Mouse (Mus musculus) midbrain, postnatal 0 days (tissue): Measurements from ENCODE around the gene Iqsec2. TPM values are rescaled to one million over a fixed set of nuclear protein-coding genes. Genes with fewer than 3 reads are reported as not detected.

Experiments
- ATAC-seq: fragments of 200-750 bp; cut with Nextera tagmentation; 2 replicates; pipeline ENCODE4 v1.8.0; 2017; ENCODE audit warnings: moderate number of reproducible peaks, mild to moderate bottlenecking, moderate TSS enrichment, moderate library complexity; ENCODE audit not compliant: low FRiP score
- DNase-seq: peaks from one replicate; pipeline ENCODE4 v3.0.0-alpha.2; 2015; ENCODE audit warnings: low spot score
- H3K27ac ChIP-seq: fragments of 300-500 bp; sonication (generic); 2 replicates; pipeline ENCODE4 v1.5.1; 2014; ENCODE audit warnings: low read depth, mild to moderate bottlenecking, low read length, mixed read lengths
- H3K27me3 ChIP-seq: fragments of 300-500 bp; sonication (generic); 2 replicates; pipeline ENCODE4 v1.6.1; 2014; ENCODE audit warnings: low read length, control low read depth, mixed read lengths; ENCODE audit not compliant: insufficient read depth
- H3K36me3 ChIP-seq: fragments of 300-500 bp; sonication (generic); 2 replicates; pipeline ENCODE4 v1.6.1; 2014; ENCODE audit warnings: low read length, control low read depth, mixed read lengths; ENCODE audit not compliant: insufficient read depth
- H3K4me1 ChIP-seq: fragments of 300-500 bp; sonication (generic); 2 replicates; pipeline ENCODE4 v1.6.1; 2014; ENCODE audit warnings: mild to moderate bottlenecking, control low read depth, antibody characterized with exemption, low read length, mixed read lengths; ENCODE audit not compliant: insufficient read depth
- H3K4me2 ChIP-seq: fragments of 300-500 bp; sonication (generic); 2 replicates; pipeline ENCODE4 v1.6.1; 2014; ENCODE audit warnings: low read depth, mild to moderate bottlenecking, low read length, mixed read lengths; ENCODE audit not compliant: poor library complexity, severe bottlenecking
- H3K4me3 ChIP-seq: fragments of 300-500 bp; sonication (generic); 2 replicates; pipeline ENCODE4 v1.5.1; 2014; ENCODE audit warnings: low read depth, mild to moderate bottlenecking, low read length, moderate library complexity
- H3K9ac ChIP-seq: fragments of 300-500 bp; sonication (generic); replicated peaks from 2 replicates; pipeline ENCODE4 v1.6.1; 2014; ENCODE audit warnings: mild to moderate bottlenecking, low read length, moderate library complexity, mixed read lengths; ENCODE audit not compliant: poor library complexity, severe bottlenecking
- H3K9me3 ChIP-seq: fragments of 300-500 bp; sonication (generic); 2 replicates; pipeline ENCODE4 v1.6.1; 2016; ENCODE audit warnings: low read length, control low read depth
- CTCF ChIP-seq: IDR thresholded peaks from 2 replicates; pipeline ENCODE4 v1.5.1; 2016; ENCODE audit warnings: antibody characterized with exemption, mild to moderate bottlenecking
- WGBS: fragments of 180-500 bp; shearing (Covaris S2); extraction: QIAGEN DNeasy Blood & Tissue Kit; methylation state at CpG from one replicate; pipeline ENCODE4 v1.1.7; 2014; 5-methylcytosine and 5-hydroxymethylcytosine counted together
- polyA plus RNA-seq: library from polyadenylated mRNA; unstranded; fragments of >200 nt; fragmentation: Nextera tagmentation; extraction: Ambion mirVana; gene quantifications from 2 replicates; pipeline ENCODE4 v1.2.1, GENCODE M21; 2015
- total RNA-seq: library from RNA; depleted of rRNA; stranded (reverse); fragments of >200 nt; gene quantifications from 2 replicates; pipeline ENCODE4 v1.2.3, GENCODE M21; 2014

Gene Iqsec2
- total and polyA plus RNA-seq, 2 experiments from 2014 or later = 7.7 to 23.2 TPM

- no peak overlapping the region for H3K4me3 ChIP-seq
- no peaks in the 10 kb centered on the region for H3K9me3 ChIP-seq
- 80% methylated on average over 3 of the region's 3 CpGs for WGBS
- no peak overlapping the region for H3K4me2 ChIP-seq
- DNase-seq = no peak
- peaks cover 7% of the 10 kb centered on the region; the same call in 1 of the 2 replicates for H3K27me3 ChIP-seq
- H3K27ac ChIP-seq = no peak overlapping the region
- ATAC-seq = no peak
- H3K36me3 ChIP-seq = no peaks in the 10 kb centered on the region
- no peak for TF ChIP-seq CTCF
- no peak overlapping the region for H3K9ac ChIP-seq
- H3K4me1 ChIP-seq = no peaks in the 10 kb centered on the region
Measured at GRCm38 (mm10) chrX:152158294-152158693, 14.2 kb downstream of the Iqsec2 start.

GRCm38 (mm10) chrX:152161404-152161803, 17.3 kb downstream of the Iqsec2 start:
- WGBS = 90% methylated on average over 4 of the region's 4 CpGs
- no peaks in the 10 kb centered on the region for H3K9me3 ChIP-seq
- H3K27me3 ChIP-seq = peaks cover 13% of the 10 kb centered on the region; the same call in 1 of the 2 replicates
- H3K4me2 ChIP-seq = no peak overlapping the region
- H3K36me3 ChIP-seq = no peaks in the 10 kb centered on the region
- no peak overlapping the region for H3K27ac ChIP-seq
- no peak overlapping the region for H3K4me3 ChIP-seq
- H3K4me1 ChIP-seq = no peaks in the 10 kb centered on the region
- no peak for DNase-seq
- TF ChIP-seq CTCF = no peak
- no peak overlapping the region for H3K9ac ChIP-seq
- no peak for ATAC-seq

GRCm38 (mm10) chrX:152164061-152164460, 20.0 kb downstream of the Iqsec2 start:
- H3K9ac ChIP-seq = no peak overlapping the region
- no peaks in the 10 kb centered on the region for H3K4me1 ChIP-seq
- no peaks in the 10 kb centered on the region for H3K9me3 ChIP-seq
- H3K4me2 ChIP-seq = no peak overlapping the region
- no peak for ATAC-seq
- peaks cover 19% of the 10 kb centered on the region; the same call in 1 of the 2 replicates for H3K27me3 ChIP-seq
- no peak overlapping the region for H3K4me3 ChIP-seq
- no peak for DNase-seq
- H3K27ac ChIP-seq = no peak overlapping the region
- no peaks in the 10 kb centered on the region for H3K36me3 ChIP-seq
- TF ChIP-seq CTCF = no peak

GRCm38 (mm10) chrX:152166161-152166560, 22.1 kb downstream of the Iqsec2 start:
- no peak for TF ChIP-seq CTCF
- H3K36me3 ChIP-seq = no peaks in the 10 kb centered on the region
- H3K4me2 ChIP-seq = no peak overlapping the region
- H3K27me3 ChIP-seq = peaks cover 19% of the 10 kb centered on the region; the same call in 1 of the 2 replicates
- H3K9me3 ChIP-seq = no peaks in the 10 kb centered on the region
- no peak overlapping the region for H3K27ac ChIP-seq
- H3K4me1 ChIP-seq = no peaks in the 10 kb centered on the region
- no peak overlapping the region for H3K9ac ChIP-seq
- WGBS = 80% methylated on average over 6 of the region's 6 CpGs
- DNase-seq (no peak), ATAC-seq (no peak)
- no peak overlapping the region for H3K4me3 ChIP-seq

GRCm38 (mm10) chrX:152168521-152168920, 24.5 kb downstream of the Iqsec2 start:
- no peak for TF ChIP-seq CTCF
- no peak for DNase-seq
- H3K4me2 ChIP-seq = no peak overlapping the region
- no peak overlapping the region for H3K9ac ChIP-seq
- no peaks in the 10 kb centered on the region for H3K9me3 ChIP-seq
- no peak for ATAC-seq
- no peak overlapping the region for H3K4me3 ChIP-seq
- peaks cover 19% of the 10 kb centered on the region; the same call in 1 of the 2 replicates for H3K27me3 ChIP-seq
- H3K4me1 ChIP-seq = no peaks in the 10 kb centered on the region
- no peaks in the 10 kb centered on the region for H3K36me3 ChIP-seq
- H3K27ac ChIP-seq = no peak overlapping the region
- 83% methylated on average over 1 of the region's 1 CpGs for WGBS

- no peak overlapping the region for H3K4me3 ChIP-seq
- H3K27me3 ChIP-seq = peaks cover 22% of the 10 kb centered on the region; the same call in 1 of the 2 replicates
- no peaks in the 10 kb centered on the region for H3K36me3 ChIP-seq
- DNase-seq (peak; percentile 22), ATAC-seq (no peak)
- TF ChIP-seq CTCF = no peak
- no peaks in the 10 kb centered on the region for H3K4me1 ChIP-seq
- no peak overlapping the region for H3K4me2 ChIP-seq
- 67% methylated on average over 6 of the region's 6 CpGs for WGBS
- no peak overlapping the region for H3K9ac ChIP-seq
- no peak overlapping the region for H3K27ac ChIP-seq
- H3K9me3 ChIP-seq = no peaks in the 10 kb centered on the region
Measured at GRCm38 (mm10) chrX:152171041-152172026, 27.3 kb downstream of the Iqsec2 start.
